Mouse (Mus musculus): Measurements from ENCODE around the gene Ppp1r12b. TPM values are rescaled to one million over a fixed set of nuclear protein-coding genes. Genes with fewer than 3 reads are reported as not detected.

The Ppp1r12b gene
- polyA plus RNA-seq, 1 experiment, result 6.1 TPM

DNA sequence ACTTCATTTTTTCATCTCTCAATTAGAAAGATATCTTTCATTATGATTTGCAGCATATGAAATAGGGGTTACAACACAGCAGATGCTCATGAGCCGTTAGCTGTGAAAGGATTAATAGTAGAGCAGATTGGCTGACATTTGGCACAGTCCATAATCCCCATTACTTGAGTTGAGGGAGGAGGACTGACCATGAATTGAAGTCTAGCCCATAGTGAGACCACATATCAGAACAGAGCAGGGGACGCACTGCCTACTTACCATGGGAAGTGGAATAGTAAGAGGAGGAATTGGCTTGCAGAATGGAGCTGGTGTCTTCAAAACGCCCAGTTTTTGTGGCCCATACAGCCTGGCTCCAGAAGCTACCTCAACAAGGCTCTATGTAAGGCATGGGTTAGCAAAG is 159.2 kb downstream of the Ppp1r12b start:
- TF ChIP-seq CTCF (IDR thresholded peaks at IDR 0.05; ENCODE audit: extremely low read depth, insufficient read depth, insufficient read length, insufficient replicate concordance) (no peak), POLR2A (IDR thresholded peaks at IDR 0.05; ENCODE audit: low read depth, low read length) (no peak)
- no peak for DNase-seq (ENCODE audit: low read depth in 1 of 2, low spot score in 2 of 2)
- Histone ChIP-seq H3K36me3 (ENCODE audit: control insufficient read depth, insufficient read depth, low read length) (no peaks in the 10 kb centered on the region), H3K27ac (ENCODE audit: insufficient read depth, low read length) (no peak overlapping the region), H3K4me3 (ENCODE audit: extremely low read depth, insufficient read depth, insufficient read length) (no peak overlapping the region), H3K27me3 (ENCODE audit: control insufficient read depth, insufficient read depth, low read length) (no peaks in the 10 kb centered on the region), H3K4me1 (ENCODE audit: control insufficient read depth, insufficient read depth, insufficient read length) (no peaks in the 10 kb centered on the region)
- WGBS, result 90% methylated on average over 3 of the region's 3 CpGs

DNA sequence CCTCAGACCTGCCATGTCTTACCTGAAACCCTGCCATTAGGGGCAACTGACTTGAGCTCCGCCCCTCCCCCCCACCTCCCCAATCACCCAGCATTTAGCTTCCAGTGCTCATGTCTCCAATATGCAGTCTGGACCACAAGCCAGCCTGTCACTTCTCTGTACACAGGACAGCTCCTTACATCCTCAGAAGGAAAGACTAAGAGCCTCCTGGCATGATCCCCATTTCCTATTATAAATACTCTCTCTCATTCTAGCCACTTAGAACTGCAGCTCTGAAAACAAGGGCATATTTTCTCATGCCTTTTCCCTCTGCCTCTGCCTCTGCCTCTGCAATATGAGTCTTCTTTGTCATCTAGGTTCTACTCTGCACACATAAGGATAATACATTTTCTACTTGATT is 159.7 kb downstream of the Ppp1r12b start:
- Histone ChIP-seq H3K36me3 (ENCODE audit: control insufficient read depth, insufficient read depth, low read length) (no peaks in the 10 kb centered on the region), H3K27me3 (ENCODE audit: control insufficient read depth, insufficient read depth, low read length) (no peaks in the 10 kb centered on the region), H3K4me1 (ENCODE audit: control insufficient read depth, insufficient read depth, insufficient read length) (no peaks in the 10 kb centered on the region), H3K27ac (ENCODE audit: insufficient read depth, low read length) (no peak overlapping the region), H3K4me3 (ENCODE audit: extremely low read depth, insufficient read depth, insufficient read length) (no peak overlapping the region)
- no peak for DNase-seq (ENCODE audit: low read depth in 1 of 2, low spot score in 2 of 2)
- TF ChIP-seq POLR2A (IDR thresholded peaks at IDR 0.05; ENCODE audit: low read depth, low read length), result no peak
- TF ChIP-seq CTCF (IDR thresholded peaks at IDR 0.05; ENCODE audit: extremely low read depth, insufficient read depth, insufficient read length, insufficient replicate concordance), result no peak
- WGBS, result 91% methylated on average over 1 of the region's 1 CpGs

DNA sequence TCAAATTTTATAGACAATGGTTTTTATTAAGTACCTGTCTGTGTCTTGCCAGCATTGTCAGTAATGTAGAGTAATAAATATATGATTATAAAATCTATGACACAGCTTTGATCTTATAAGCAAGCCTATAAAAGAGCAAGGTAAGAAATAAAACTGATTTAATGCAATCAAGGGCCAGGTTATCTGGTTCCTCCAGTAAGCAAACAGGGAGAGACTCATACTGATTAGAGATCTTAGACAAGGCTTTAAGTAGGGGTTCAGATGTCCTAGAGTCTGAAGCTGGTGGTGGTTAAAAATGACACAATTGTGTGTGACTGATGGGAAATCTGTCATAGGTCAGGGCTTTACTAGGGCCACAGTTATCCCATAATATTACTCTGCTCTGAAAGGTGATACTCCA is 164.3 kb downstream of the Ppp1r12b start:
- no peaks in the 10 kb centered on the region; the same call in 1 of the 2 replicates for H3K27me3 ChIP-seq (ENCODE audit: control insufficient read depth, insufficient read depth, low read length)
- TF ChIP-seq CTCF (IDR thresholded peaks at IDR 0.05; ENCODE audit: extremely low read depth, insufficient read depth, insufficient read length, insufficient replicate concordance) (no peak), POLR2A (IDR thresholded peaks at IDR 0.05; ENCODE audit: low read depth, low read length) (no peak)
- DNase-seq (ENCODE audit: low read depth in 1 of 2, low spot score in 2 of 2), result no peak
- H3K27ac ChIP-seq (ENCODE audit: insufficient read depth, low read length), result no peak overlapping the region
- H3K36me3 ChIP-seq (ENCODE audit: control insufficient read depth, insufficient read depth, low read length), result no peaks in the 10 kb centered on the region
- H3K4me1 ChIP-seq (ENCODE audit: control insufficient read depth, insufficient read depth, insufficient read length), result no peaks in the 10 kb centered on the region
- H3K4me3 ChIP-seq (ENCODE audit: extremely low read depth, insufficient read depth, insufficient read length), result no peak overlapping the region

DNA sequence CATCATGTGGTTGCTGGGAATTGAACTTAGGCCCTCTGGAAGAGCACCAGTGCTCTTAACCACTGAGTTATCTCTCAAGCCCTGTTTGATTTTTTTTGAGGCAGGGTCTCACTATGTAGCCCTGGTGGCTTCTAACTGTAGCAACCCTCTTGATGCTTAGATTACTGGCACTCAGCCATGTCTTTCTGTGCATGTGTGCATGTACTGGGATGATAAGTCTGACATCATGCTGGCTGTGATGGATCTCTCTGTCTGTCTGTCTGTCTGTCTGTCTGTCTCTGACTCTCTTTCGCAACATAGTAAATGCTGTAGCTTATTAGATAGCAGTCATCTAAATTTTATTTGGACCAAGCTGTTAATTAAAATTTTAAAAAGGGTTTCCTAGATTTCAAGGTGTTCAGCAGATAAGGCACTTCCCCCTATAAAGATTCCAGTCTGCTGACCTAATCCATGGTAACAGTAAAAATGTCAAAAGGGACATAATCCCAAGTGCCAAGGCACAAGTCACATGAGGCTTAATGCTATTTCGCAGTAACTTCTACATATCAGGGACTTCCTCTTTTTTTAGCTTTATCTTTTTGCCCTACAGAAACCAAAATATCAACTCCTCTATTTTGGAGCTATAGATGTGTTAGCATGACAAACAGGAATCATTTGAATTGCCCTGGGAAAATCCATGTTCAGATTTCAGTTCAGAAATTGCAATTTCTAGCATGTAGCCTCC is 164.9 kb downstream of the Ppp1r12b start:
- Histone ChIP-seq H3K27ac (ENCODE audit: insufficient read depth, low read length) (no peak overlapping the region), H3K4me1 (ENCODE audit: control insufficient read depth, insufficient read depth, insufficient read length) (no peaks in the 10 kb centered on the region), H3K4me3 (ENCODE audit: extremely low read depth, insufficient read depth, insufficient read length) (no peak overlapping the region), H3K27me3 (ENCODE audit: control insufficient read depth, insufficient read depth, low read length) (no peaks in the 10 kb centered on the region; the same call in 1 of the 2 replicates), H3K36me3 (ENCODE audit: control insufficient read depth, insufficient read depth, low read length) (no peaks in the 10 kb centered on the region)
- TF ChIP-seq CTCF (IDR thresholded peaks at IDR 0.05; ENCODE audit: extremely low read depth, insufficient read depth, insufficient read length, insufficient replicate concordance) (no peak), POLR2A (IDR thresholded peaks at IDR 0.05; ENCODE audit: low read depth, low read length) (no peak)
- WGBS, result 61% methylated on average over 2 of the region's 2 CpGs
- DNase-seq (ENCODE audit: low read depth in 1 of 2, low spot score in 2 of 2), result no peak

DNA sequence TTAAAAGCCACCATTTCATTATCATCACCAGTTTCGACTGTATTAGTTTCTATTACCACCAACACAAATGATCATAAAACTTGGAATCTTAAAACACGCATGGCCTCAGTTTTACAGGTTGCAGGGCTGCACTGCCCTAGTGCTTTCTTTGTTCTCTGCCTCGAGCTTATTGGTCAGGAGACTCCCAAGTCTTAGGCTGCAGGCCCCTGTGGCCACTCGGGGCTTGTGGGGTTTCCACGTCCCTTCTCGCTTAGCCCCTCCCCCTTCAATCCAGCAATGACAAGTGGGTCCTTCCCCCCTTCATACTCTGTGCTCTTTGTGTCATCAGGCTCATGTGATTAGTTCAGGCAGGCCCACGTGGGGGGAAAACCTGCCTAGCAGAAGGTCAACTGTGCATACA is 167.6 kb downstream of the Ppp1r12b start:
- Histone ChIP-seq H3K36me3 (ENCODE audit: control insufficient read depth, insufficient read depth, low read length) (no peaks in the 10 kb centered on the region), H3K27me3 (ENCODE audit: control insufficient read depth, insufficient read depth, low read length) (no peaks in the 10 kb centered on the region; the same call in 1 of the 2 replicates)

DNA sequence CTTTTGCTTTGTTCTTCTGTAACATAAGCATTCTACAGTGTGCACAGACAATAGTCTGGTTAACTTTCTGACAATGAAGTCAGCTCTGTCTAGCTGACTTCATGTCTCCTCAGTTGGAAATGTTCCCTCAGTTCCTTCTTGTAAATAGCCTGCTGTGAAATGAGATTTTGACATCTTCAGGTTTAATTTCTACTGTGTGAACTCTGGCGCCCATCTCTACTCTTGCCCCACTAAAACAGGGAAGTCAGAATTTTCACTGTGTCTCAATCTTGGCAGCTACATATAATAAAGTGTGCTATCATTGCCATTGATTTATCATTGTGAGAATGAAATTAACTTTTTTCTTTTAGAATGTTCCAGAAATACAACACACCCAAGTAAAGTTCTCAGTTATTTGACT is 170.8 kb downstream of the Ppp1r12b start:
- Histone ChIP-seq H3K4me3 (ENCODE audit: extremely low read depth, insufficient read depth, insufficient read length) (no peak overlapping the region), H3K36me3 (ENCODE audit: control insufficient read depth, insufficient read depth, low read length) (no peaks in the 10 kb centered on the region), H3K27me3 (ENCODE audit: control insufficient read depth, insufficient read depth, low read length) (no peaks in the 10 kb centered on the region; the same call in 1 of the 2 replicates), H3K27ac (ENCODE audit: insufficient read depth, low read length) (no peak overlapping the region), H3K4me1 (ENCODE audit: control insufficient read depth, insufficient read depth, insufficient read length) (no peaks in the 10 kb centered on the region)
- no peak for DNase-seq (ENCODE audit: low read depth in 1 of 2, low spot score in 2 of 2)
- 86% methylated on average over 1 of the region's 1 CpGs for WGBS
- TF ChIP-seq POLR2A (IDR thresholded peaks at IDR 0.05; ENCODE audit: low read depth, low read length) (no peak), CTCF (IDR thresholded peaks at IDR 0.05; ENCODE audit: extremely low read depth, insufficient read depth, insufficient read length, insufficient replicate concordance) (no peak)

More for the DNA sequence above, 167.6 kb downstream of the Ppp1r12b start:
- no peaks in the 10 kb centered on the region for H3K4me1 ChIP-seq (ENCODE audit: control insufficient read depth, insufficient read depth, insufficient read length)
- no peak overlapping the region for H3K27ac ChIP-seq (ENCODE audit: insufficient read depth, low read length)
- no peak for DNase-seq (ENCODE audit: low read depth in 1 of 2, low spot score in 2 of 2)
- no peak for TF ChIP-seq CTCF (IDR thresholded peaks at IDR 0.05; ENCODE audit: extremely low read depth, insufficient read depth, insufficient read length, insufficient replicate concordance)
- TF ChIP-seq POLR2A (IDR thresholded peaks at IDR 0.05; ENCODE audit: low read depth, low read length), result no peak
- no peak overlapping the region for H3K4me3 ChIP-seq (ENCODE audit: extremely low read depth, insufficient read depth, insufficient read length)
- 80% methylated on average over 7 of the region's 7 CpGs for WGBS

DNA sequence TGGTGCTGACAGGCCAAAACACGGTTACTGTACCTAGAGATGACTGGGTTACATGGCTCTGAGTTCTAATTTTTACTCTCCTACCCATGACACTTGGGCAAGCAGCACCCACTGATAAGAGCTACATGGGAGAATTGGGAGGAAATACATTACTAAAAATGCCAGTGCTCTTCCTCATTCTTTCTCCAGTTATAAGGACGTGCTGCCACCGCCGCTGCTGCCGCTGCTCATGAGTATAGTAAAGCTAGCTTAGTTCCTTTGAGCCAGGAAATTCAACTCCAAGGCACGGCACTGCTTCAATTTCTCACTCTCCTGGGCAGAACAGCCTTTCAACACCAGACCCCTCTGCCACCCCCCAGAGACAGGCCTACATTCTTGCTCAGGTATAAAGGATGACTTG is 171.3 kb downstream of the Ppp1r12b start:
- no peak overlapping the region for H3K27ac ChIP-seq (ENCODE audit: insufficient read depth, low read length)
- no peaks in the 10 kb centered on the region for H3K4me1 ChIP-seq (ENCODE audit: control insufficient read depth, insufficient read depth, insufficient read length)
- H3K27me3 ChIP-seq (ENCODE audit: control insufficient read depth, insufficient read depth, low read length), result no peaks in the 10 kb centered on the region; the same call in 1 of the 2 replicates
- no peak for TF ChIP-seq POLR2A (IDR thresholded peaks at IDR 0.05; ENCODE audit: low read depth, low read length)
- no peak for TF ChIP-seq CTCF (IDR thresholded peaks at IDR 0.05; ENCODE audit: extremely low read depth, insufficient read depth, insufficient read length, insufficient replicate concordance)
- WGBS, result 61% methylated on average over 6 of the region's 6 CpGs
- no peak overlapping the region for H3K4me3 ChIP-seq (ENCODE audit: extremely low read depth, insufficient read depth, insufficient read length)
- no peak for DNase-seq (ENCODE audit: low read depth in 1 of 2, low spot score in 2 of 2)
- no peaks in the 10 kb centered on the region for H3K36me3 ChIP-seq (ENCODE audit: control insufficient read depth, insufficient read depth, low read length)

Measured in spleen, adult 2 months (tissue).